Mouse (Mus musculus) forebrain, postnatal 0 days (tissue): Measurements from ENCODE around the gene Nsg1. TPM values are rescaled to one million over a fixed set of nuclear protein-coding genes. Genes with fewer than 3 reads are reported as not detected.

Source experiments
- ATAC-seq: fragments of 200-750 bp; cut with Nextera tagmentation; 2 replicates; pipeline ENCODE4 v1.8.0; 2017; ENCODE audit warnings: mild to moderate bottlenecking, moderate library complexity
- DNase-seq: peaks from one replicate; pipeline ENCODE4 v3.0.0-alpha.2; 2015
- H3K27ac ChIP-seq: fragments of 300-500 bp; sonication (generic); 2 replicates; pipeline ENCODE4 v1.5.1; 2014; ENCODE audit warnings: low read depth, mild to moderate bottlenecking, antibody characterized with exemption, low read length, moderate library complexity, mixed read lengths
- H3K27me3 ChIP-seq: fragments of 300-500 bp; sonication (generic); 2 replicates; pipeline ENCODE4 v1.6.1; 2014; ENCODE audit warnings: mild to moderate bottlenecking, low read length, mixed read lengths; ENCODE audit not compliant: insufficient read depth
- H3K36me3 ChIP-seq: fragments of 300-500 bp; sonication (generic); 2 replicates; pipeline ENCODE4 v1.6.1; 2014; ENCODE audit warnings: mild to moderate bottlenecking, moderate library complexity; ENCODE audit not compliant: insufficient read depth
- H3K4me1 ChIP-seq: fragments of 300-500 bp; sonication (generic); 2 replicates; pipeline ENCODE4 v1.6.1; 2014; ENCODE audit warnings: antibody characterized with exemption; ENCODE audit not compliant: insufficient read depth
- H3K4me2 ChIP-seq: fragments of 300-500 bp; sonication (generic); 2 replicates; pipeline ENCODE4 v1.6.1; 2014; ENCODE audit warnings: low read depth, mild to moderate bottlenecking, moderate library complexity
- H3K4me3 ChIP-seq: fragments of 300-500 bp; sonication (generic); 2 replicates; pipeline ENCODE4 v1.5.1; 2014; ENCODE audit warnings: low read depth, low read length, mixed read lengths
- H3K9ac ChIP-seq: fragments of 300-500 bp; sonication (generic); 2 replicates; pipeline ENCODE4 v1.6.1; 2014; ENCODE audit warnings: mild to moderate bottlenecking
- H3K9me3 ChIP-seq: fragments of 300-500 bp; sonication (generic); 2 replicates; pipeline ENCODE4 v1.6.1; 2016; ENCODE audit warnings: low read length
- CTCF ChIP-seq: sonication (generic); IDR thresholded peaks from 2 replicates; pipeline ENCODE4 v1.5.1; 2016; ENCODE audit warnings: antibody characterized with exemption, control low read depth, low read depth
- WGBS: fragments of 180-500 bp; shearing (Covaris S2); extraction: QIAGEN DNeasy Blood & Tissue Kit; methylation state at CpG from one replicate; pipeline ENCODE4 v1.1.7; 2014; 5-methylcytosine and 5-hydroxymethylcytosine counted together
- polyA plus RNA-seq: library from polyadenylated mRNA; unstranded; fragments of >200 nt; fragmentation: Nextera tagmentation; extraction: Ambion mirVana; gene quantifications from 2 replicates; pipeline ENCODE4 v1.2.1, GENCODE M21; 2015
- total RNA-seq: library from RNA; depleted of rRNA; stranded (reverse); fragments of >200 nt; gene quantifications from 2 replicates; pipeline ENCODE4 v1.2.3, GENCODE M21; 2014

The Nsg1 gene
- total and polyA plus RNA-seq, 2 experiments from 2014 or later = 1,532 to 1,970 TPM

GRCm38 (mm10) chr5:38194946-38195345 is 35.2 kb upstream of the Nsg1 start:
- ATAC-seq = no peak
- no peaks in the 10 kb centered on the region for H3K9me3 ChIP-seq

GRCm38 (mm10) chr5:38190907-38191306 is 31.2 kb upstream of the Nsg1 start:
- H3K27ac ChIP-seq = no peak overlapping the region
- TF ChIP-seq CTCF = no peak
- 92% methylated on average over 3 of the region's 3 CpGs for WGBS

More at GRCm38 (mm10) chr5:38194946-38195345, 35.2 kb upstream of the Nsg1 start:
- Histone ChIP-seq H3K36me3 (peaks cover 7% of the 10 kb centered on the region; the same call in 1 of the 2 replicates), H3K4me1 (no peaks in the 10 kb centered on the region), H3K9ac (no peak overlapping the region), H3K27ac (no peak overlapping the region), H3K4me3 (no peak overlapping the region), H3K4me2 (no peak overlapping the region), H3K27me3 (no peaks in the 10 kb centered on the region)
- 13% methylated on average over 2 of the region's 2 CpGs for WGBS
- no peak for TF ChIP-seq CTCF
- DNase-seq = no peak

GRCm38 (mm10) chr5:38187006-38187405 is 27.3 kb upstream of the Nsg1 start:
- no peaks in the 10 kb centered on the region for H3K27me3 ChIP-seq
- ATAC-seq = no peak
- 90% methylated on average over 2 of the region's 2 CpGs for WGBS
- H3K4me1 ChIP-seq = no peaks in the 10 kb centered on the region
- DNase-seq = no peak
- H3K36me3 ChIP-seq = no peaks in the 10 kb centered on the region
- no peak overlapping the region for H3K27ac ChIP-seq
- no peak overlapping the region for H3K4me2 ChIP-seq
- no peak overlapping the region for H3K9ac ChIP-seq
- H3K9me3 ChIP-seq = no peaks in the 10 kb centered on the region
- no peak for TF ChIP-seq CTCF
- H3K4me3 ChIP-seq = no peak overlapping the region

More at GRCm38 (mm10) chr5:38190907-38191306, 31.2 kb upstream of the Nsg1 start:
- no peaks in the 10 kb centered on the region for H3K4me1 ChIP-seq
- ATAC-seq = no peak
- no peak overlapping the region for H3K4me2 ChIP-seq
- DNase-seq = no peak
- no peaks in the 10 kb centered on the region for H3K36me3 ChIP-seq
- no peak overlapping the region for H3K4me3 ChIP-seq
- no peak overlapping the region for H3K9ac ChIP-seq
- H3K27me3 ChIP-seq = no peaks in the 10 kb centered on the region
- no peaks in the 10 kb centered on the region for H3K9me3 ChIP-seq

- Histone ChIP-seq H3K9ac (no peak overlapping the region), H3K4me2 (no peak overlapping the region), H3K27me3 (no peaks in the 10 kb centered on the region), H3K4me1 (no peaks in the 10 kb centered on the region), H3K36me3 (no peaks in the 10 kb centered on the region), H3K27ac (no peak overlapping the region), H3K9me3 (no peaks in the 10 kb centered on the region), H3K4me3 (no peak overlapping the region)
- TF ChIP-seq CTCF = no peak
- 88% methylated on average over 6 of the region's 6 CpGs for WGBS
- ATAC-seq = no peak
- no peak for DNase-seq
These were observed 25.1 kb upstream of the Nsg1 start for GRCm38 (mm10) chr5:38184688-38185285.

GRCm38 (mm10) chr5:38174256-38174912 is 14.7 kb upstream of the Nsg1 start:
- no peaks in the 10 kb centered on the region for H3K27me3 ChIP-seq
- no peak overlapping the region for H3K9ac ChIP-seq
- no peak overlapping the region for H3K27ac ChIP-seq
- H3K4me1 ChIP-seq = no peaks in the 10 kb centered on the region
- WGBS = 78% methylated on average over 16 of the region's 16 CpGs
- H3K9me3 ChIP-seq = no peaks in the 10 kb centered on the region
- no peaks in the 10 kb centered on the region for H3K36me3 ChIP-seq
- ATAC-seq = no peak
- no peak overlapping the region for H3K4me3 ChIP-seq
- no peak for TF ChIP-seq CTCF
- DNase-seq = no peak
- no peak overlapping the region for H3K4me2 ChIP-seq

- no peak overlapping the region for H3K4me2 ChIP-seq
- ATAC-seq = no peak
- H3K9me3 ChIP-seq = no peaks in the 10 kb centered on the region
- no peak for DNase-seq
- H3K4me3 ChIP-seq = no peak overlapping the region
- H3K36me3 ChIP-seq = no peaks in the 10 kb centered on the region
- H3K9ac ChIP-seq = no peak overlapping the region
- H3K27me3 ChIP-seq = no peaks in the 10 kb centered on the region
- H3K4me1 ChIP-seq = no peaks in the 10 kb centered on the region
- TF ChIP-seq CTCF = no peak
- no peak overlapping the region for H3K27ac ChIP-seq
- WGBS = 59% methylated on average over 5 of the region's 5 CpGs
These were observed 14.1 kb upstream of the Nsg1 start for GRCm38 (mm10) chr5:38173766-38174165.

- H3K4me1 ChIP-seq = no peaks in the 10 kb centered on the region
- no peaks in the 10 kb centered on the region for H3K27me3 ChIP-seq
- H3K9me3 ChIP-seq = no peaks in the 10 kb centered on the region
- no peak overlapping the region for H3K9ac ChIP-seq
- no peak overlapping the region for H3K4me3 ChIP-seq
- H3K4me2 ChIP-seq = no peak overlapping the region
- H3K27ac ChIP-seq = no peak overlapping the region
- ATAC-seq (no peak), DNase-seq (no peak)
- WGBS = 71% methylated on average over 11 of the region's 11 CpGs
- TF ChIP-seq CTCF = no peak
- H3K36me3 ChIP-seq = no peaks in the 10 kb centered on the region
These were observed 8.8 kb upstream of the Nsg1 start for GRCm38 (mm10) chr5:38168497-38168896.
